Mouse (Mus musculus): Measurements from ENCODE around the gene Wwox.

GRCm38 (mm10) chr8:114593424-114594157 lies 154.1 kb downstream of the Wwox start:
- TF ChIP-seq POLR2A (IDR thresholded peaks at IDR 0.05; ENCODE audit: extremely low read depth, insufficient read depth, low read length) (no peak), CTCF (IDR thresholded peaks at IDR 0.05; ENCODE audit: extremely low read depth, insufficient read depth, low read length) (no peak)
